Mouse (Mus musculus) erythroblast, embryonic 14.5 days (primary cell): ENCODE measurements around the gene Cyp4f40.

Source experiments
- GATA1 ChIP-seq: IDR thresholded peaks from 2 replicates; pipeline ENCODE4 v1.6.1; 2012; ENCODE audit warnings: low read length, inconsistent platforms, mixed read lengths
- TAL1 ChIP-seq: IDR thresholded peaks from 3 replicates; pipeline ENCODE4 v1.6.1; 2012; ENCODE audit warnings: low read length, inconsistent platforms, mixed read lengths

DNA sequence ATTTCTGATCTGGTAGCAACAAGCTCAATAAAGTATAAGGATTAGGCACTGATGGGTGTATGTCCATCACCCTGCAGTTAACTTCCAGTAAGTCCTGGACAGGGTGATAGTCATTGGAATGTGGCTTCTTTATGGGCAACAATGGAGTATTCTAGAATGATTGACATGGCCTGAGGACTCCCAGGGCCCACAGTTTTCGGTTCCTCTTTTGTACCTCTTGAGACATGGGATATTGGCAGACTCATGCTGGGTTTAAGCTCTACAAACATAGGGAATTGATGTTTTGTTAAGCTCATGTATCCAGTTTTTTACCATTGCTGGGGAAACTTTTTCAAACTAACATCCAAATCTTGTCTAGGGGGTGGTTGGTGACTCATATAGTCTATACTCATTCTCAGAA, 41.4 kb upstream of the Cyp4f40 start:
- TF ChIP-seq TAL1: no peak
- TF ChIP-seq GATA1: no peak
